Mouse (Mus musculus): ENCODE data around the gene Carm1. TPM values are rescaled to one million over a fixed set of nuclear protein-coding genes. Genes with fewer than 3 reads are reported as not detected.
A peak's percentile ranks its signal among the peaks of the same experiment; 100 is the strongest.
"Not testable (repeated sequence)": the region's sequence is repeated elsewhere in the genome, so short reads cannot be mapped to it uniquely, and the experiment has no call there.

The Carm1 gene
- polyA plus RNA-seq, 1 experiment from 2014 or later, result 54.9 TPM

DNA sequence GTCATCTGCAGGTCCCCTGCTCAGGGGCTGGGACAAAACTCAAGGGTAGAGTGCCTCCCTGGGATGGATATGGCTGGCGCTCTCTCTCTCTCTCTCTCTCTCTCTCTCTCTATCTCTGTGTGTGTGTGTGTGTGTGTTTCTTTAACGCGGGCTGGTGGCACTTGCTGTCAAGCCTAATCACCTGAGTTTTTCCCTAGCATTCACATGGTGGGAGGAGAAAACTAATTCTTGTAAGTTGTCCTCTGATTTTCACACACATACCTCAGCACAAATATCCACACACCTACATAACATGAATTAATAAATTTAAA, 20.1 kb upstream of the Carm1 start:
- ATAC-seq (replicated peaks; ENCODE audit: low FRiP score) (no peak), DNase-seq (ENCODE audit: low spot score) (no peak)
- no peak overlapping the region; the same call in 1 of the 2 replicates for H3K4me2 ChIP-seq
- WGBS, result 75% methylated on average over 3 of the region's 3 CpGs
- no peaks in the 10 kb centered on the region for H3K36me3 ChIP-seq (ENCODE audit: control insufficient read depth, insufficient read depth, low read length)
- 0 out of 2 replicates have a peak, but pooled peaks cover 3% of the 10 kb centered on the region for H3K4me1 ChIP-seq (replicated peaks; ENCODE audit: control insufficient read depth, insufficient read depth, low read length)
- H3K27me3 ChIP-seq (replicated peaks; ENCODE audit: control insufficient read depth, insufficient read depth, low read length), result no peaks in the 10 kb centered on the region
- no peaks in the 10 kb centered on the region for H3K9me3 ChIP-seq (ENCODE audit: control insufficient read depth, low read length)
- no peak overlapping the region for H3K27ac ChIP-seq (ENCODE audit: low read depth, low read length)
- H3K4me3 ChIP-seq (ENCODE audit: low read depth, low read length), result no peak overlapping the region
- H3K9ac ChIP-seq (ENCODE audit: low read depth, low read length), result no peak overlapping the region

DNA sequence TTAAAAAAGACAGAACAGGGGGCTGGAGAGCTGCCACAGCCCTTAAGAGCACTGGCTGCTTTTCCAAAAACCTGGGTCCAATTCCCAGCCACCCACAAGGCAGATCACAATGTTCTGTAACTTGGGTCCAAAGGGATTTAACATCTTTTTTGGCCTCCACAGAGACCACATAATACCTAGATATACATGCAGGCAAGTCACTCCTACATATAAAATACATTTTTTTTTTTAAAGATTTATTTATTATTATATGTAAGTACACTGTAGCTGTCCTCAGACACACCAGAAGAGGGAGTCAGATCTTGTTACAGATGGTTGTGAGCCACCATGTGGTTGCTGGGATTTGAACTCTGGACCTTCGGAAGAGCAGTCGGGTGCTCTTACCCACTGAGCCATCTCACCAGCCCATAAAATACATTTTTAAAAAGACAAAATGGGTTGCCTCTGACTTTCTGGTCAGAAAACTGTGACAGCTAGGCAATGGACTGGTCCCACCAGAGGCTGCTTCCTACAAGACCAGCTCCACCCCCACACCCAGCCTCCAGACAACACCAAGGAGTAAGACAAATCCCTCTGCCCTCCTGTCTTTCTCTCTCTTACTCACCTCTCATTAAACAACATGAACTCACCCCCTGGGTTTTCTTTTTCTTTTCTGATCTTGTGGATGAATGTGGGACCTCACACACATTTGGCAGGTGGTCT, 19.4 kb upstream of the Carm1 start:
- Histone ChIP-seq H3K4me3 (ENCODE audit: low read depth, low read length) (no peak overlapping the region), H3K9me3 (ENCODE audit: control insufficient read depth, low read length) (no peaks in the 10 kb centered on the region), H3K27ac (ENCODE audit: low read depth, low read length) (peak overlapping the region; percentile 25; the same call in 1 of the 2 replicates), H3K36me3 (ENCODE audit: control insufficient read depth, insufficient read depth, low read length) (no peaks in the 10 kb centered on the region), H3K9ac (ENCODE audit: low read depth, low read length) (no peak overlapping the region), H3K27me3 (replicated peaks; ENCODE audit: control insufficient read depth, insufficient read depth, low read length) (no peaks in the 10 kb centered on the region), H3K4me1 (replicated peaks; ENCODE audit: control insufficient read depth, insufficient read depth, low read length) (0 out of 2 replicates have a peak, but pooled peaks cover 3% of the 10 kb centered on the region), H3K4me2 (no peak overlapping the region)
- ATAC-seq (replicated peaks; ENCODE audit: low FRiP score) (no peak), DNase-seq (ENCODE audit: low spot score) (no peak)
- WGBS, result 95% methylated on average over 2 of the region's 2 CpGs

DNA sequence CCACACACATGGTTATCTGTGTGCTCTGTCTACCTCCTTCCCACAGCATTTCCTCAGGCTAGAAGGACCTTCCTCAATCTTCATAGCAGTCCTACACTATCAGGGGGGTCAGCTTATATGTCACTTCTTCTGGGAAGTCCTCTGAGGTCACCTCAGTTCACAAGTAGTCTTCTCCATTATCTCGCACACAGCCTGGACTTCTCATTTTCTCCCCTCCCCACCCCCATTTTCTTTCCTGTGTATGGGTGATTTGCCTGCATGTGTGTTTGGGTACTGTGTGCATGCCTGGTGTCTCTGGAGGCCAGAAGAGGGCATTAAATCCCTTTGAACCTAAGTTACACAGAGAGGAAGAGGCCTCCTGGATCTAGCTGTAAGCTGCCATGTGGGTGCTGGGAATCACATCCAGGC, 18.8 kb upstream of the Carm1 start:
- H3K27ac ChIP-seq (ENCODE audit: low read depth, low read length), result 0 out of 2 replicates have a peak overlapping the region, but pooled peaks have one; percentile 25
- 0 out of 2 replicates have a peak, but pooled peaks cover 3% of the 10 kb centered on the region for H3K4me1 ChIP-seq (replicated peaks; ENCODE audit: control insufficient read depth, insufficient read depth, low read length)
- H3K4me2 ChIP-seq, result no peak overlapping the region
- H3K9ac ChIP-seq (ENCODE audit: low read depth, low read length), result no peak overlapping the region
- H3K27me3 ChIP-seq (replicated peaks; ENCODE audit: control insufficient read depth, insufficient read depth, low read length), result no peaks in the 10 kb centered on the region
- H3K36me3 ChIP-seq (ENCODE audit: control insufficient read depth, insufficient read depth, low read length), result no peaks in the 10 kb centered on the region
- H3K4me3 ChIP-seq (ENCODE audit: low read depth, low read length), result no peak overlapping the region
- no peak for DNase-seq (ENCODE audit: low spot score)
- ATAC-seq (replicated peaks; ENCODE audit: low FRiP score), result peak; percentile 18
- H3K9me3 ChIP-seq (ENCODE audit: control insufficient read depth, low read length), result no peaks in the 10 kb centered on the region
- 30% methylated on average over 1 of the region's 1 CpGs for WGBS

DNA sequence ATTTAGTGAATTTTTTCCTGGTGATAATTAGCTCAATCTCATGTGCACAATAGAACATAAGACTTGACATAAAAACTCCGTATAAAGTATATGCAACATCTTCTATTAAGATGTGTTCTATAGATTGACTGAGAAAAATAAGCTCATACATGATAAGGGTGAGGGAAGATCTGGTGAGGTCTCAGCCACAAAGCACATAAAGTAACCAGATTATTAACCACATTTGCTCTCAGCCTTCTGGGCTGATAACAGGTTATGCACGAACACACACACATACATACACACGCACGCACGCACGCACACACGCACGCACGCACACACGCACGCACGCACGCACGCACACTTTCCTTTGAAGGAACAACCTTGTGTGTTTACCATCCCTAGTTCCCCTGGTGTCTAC, 10.2 kb upstream of the Carm1 start:
- Histone ChIP-seq H3K4me3 (ENCODE audit: low read depth, low read length) (no peak overlapping the region), H3K27ac (ENCODE audit: low read depth, low read length) (no peak overlapping the region), H3K9ac (ENCODE audit: low read depth, low read length) (no peak overlapping the region), H3K36me3 (ENCODE audit: control insufficient read depth, insufficient read depth, low read length) (no peaks in the 10 kb centered on the region), H3K4me2 (no peak overlapping the region), H3K27me3 (replicated peaks; ENCODE audit: control insufficient read depth, insufficient read depth, low read length) (no peaks in the 10 kb centered on the region), H3K4me1 (replicated peaks; ENCODE audit: control insufficient read depth, insufficient read depth, low read length) (peaks cover 6% of the 10 kb centered on the region), H3K9me3 (ENCODE audit: control insufficient read depth, low read length) (no peaks in the 10 kb centered on the region)
- WGBS, result 83% methylated on average over 14 of the region's 14 CpGs
- ATAC-seq (replicated peaks; ENCODE audit: low FRiP score) (no peak), DNase-seq (ENCODE audit: low spot score) (no peak)

DNA sequence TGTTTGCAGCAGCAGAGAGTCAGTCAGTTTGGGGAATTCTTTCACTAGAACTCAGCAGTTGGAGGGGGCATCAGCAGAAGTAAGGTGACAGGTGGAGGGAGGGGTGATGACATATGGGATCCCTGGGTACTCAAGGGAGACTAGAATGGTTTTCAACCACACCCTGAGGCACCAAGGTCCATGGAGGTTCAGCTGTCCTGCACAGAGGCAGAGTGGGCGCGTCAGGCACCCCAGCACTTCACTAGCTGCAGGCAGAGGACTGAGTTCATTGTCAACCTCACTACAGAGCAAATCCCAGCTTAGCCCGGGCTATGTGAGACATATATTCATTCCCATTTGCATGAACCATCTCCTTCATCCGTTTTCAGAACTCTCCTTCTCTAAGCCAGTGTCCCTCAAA, 9.7 kb upstream of the Carm1 start:
- ATAC-seq (replicated peaks; ENCODE audit: low FRiP score) (no peak), DNase-seq (ENCODE audit: low spot score) (no peak)
- Histone ChIP-seq H3K36me3 (ENCODE audit: control insufficient read depth, insufficient read depth, low read length) (no peaks in the 10 kb centered on the region), H3K9ac (ENCODE audit: low read depth, low read length) (no peak overlapping the region), H3K27ac (ENCODE audit: low read depth, low read length) (no peak overlapping the region), H3K4me3 (ENCODE audit: low read depth, low read length) (no peak overlapping the region), H3K4me1 (replicated peaks; ENCODE audit: control insufficient read depth, insufficient read depth, low read length) (peaks cover 6% of the 10 kb centered on the region), H3K4me2 (no peak overlapping the region), H3K9me3 (ENCODE audit: control insufficient read depth, low read length) (no peaks in the 10 kb centered on the region), H3K27me3 (replicated peaks; ENCODE audit: control insufficient read depth, insufficient read depth, low read length) (no peaks in the 10 kb centered on the region)
- WGBS, result 70% methylated on average over 4 of the region's 4 CpGs

DNA sequence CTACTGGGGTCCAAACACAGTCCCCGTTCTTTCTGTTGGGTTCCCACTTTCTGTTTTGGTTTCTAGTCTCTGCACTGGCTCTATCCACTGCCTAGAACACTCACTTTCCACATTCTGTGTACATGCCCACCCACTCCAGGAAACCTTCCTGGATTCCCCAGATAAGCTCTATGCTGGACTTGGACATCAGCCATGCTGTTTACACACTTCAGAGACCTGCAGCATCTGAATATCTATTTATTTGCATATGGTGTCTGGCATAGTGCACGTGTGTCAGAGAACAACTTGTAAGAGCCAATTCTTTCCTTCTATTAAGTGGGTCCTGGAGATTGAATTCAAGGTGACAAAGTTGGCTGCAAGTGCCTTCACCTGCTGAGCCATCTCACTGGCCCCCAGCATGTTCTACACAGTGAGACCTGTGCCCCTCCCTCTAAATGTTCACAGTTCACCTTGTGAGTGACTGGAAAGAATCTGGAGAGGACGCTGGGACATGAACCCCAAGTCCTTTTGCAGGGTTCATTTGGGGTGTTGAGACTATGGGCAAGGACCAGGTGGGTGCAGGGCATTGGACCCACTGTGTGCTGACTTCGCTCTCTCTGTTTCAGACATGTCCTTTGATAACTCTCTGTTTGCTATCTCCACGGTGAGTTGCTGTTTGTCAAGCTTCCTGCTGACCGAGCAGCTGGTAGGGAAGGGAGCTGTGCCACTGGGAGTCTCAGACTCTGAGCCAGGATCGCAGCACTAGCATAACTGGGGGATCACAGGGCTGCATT, 6.5 kb upstream of the Carm1 start:
- WGBS, result 62% methylated on average over 7 of the region's 7 CpGs
- ATAC-seq (replicated peaks; ENCODE audit: low FRiP score), result no peak
- no peaks in the 10 kb centered on the region for H3K27me3 ChIP-seq (replicated peaks; ENCODE audit: control insufficient read depth, insufficient read depth, low read length)

DNA sequence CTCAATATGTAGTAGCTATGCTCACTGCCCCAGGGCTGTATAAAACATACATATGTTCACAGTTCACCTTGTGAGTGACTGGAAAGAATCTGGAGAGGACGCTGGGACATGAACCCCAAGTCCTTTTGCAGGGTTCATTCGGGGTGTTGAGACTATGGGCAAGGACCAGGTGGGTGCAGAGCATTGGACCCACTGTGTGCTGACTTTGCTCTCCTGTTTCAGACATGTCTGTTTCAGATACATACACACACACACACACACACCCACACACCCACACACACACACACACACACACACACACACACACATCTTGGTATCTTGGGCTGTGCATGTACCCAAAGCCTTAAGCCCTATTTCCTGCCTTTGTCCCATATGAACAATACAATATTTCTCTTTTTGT, 4.7 kb upstream of the Carm1 start:
- not testable (repeated sequence) for H3K27me3 ChIP-seq (replicated peaks; ENCODE audit: control insufficient read depth, insufficient read depth, low read length); H3K9me3 ChIP-seq (ENCODE audit: control insufficient read depth, low read length); H3K9ac ChIP-seq (ENCODE audit: low read depth, low read length); ATAC-seq (replicated peaks; ENCODE audit: low FRiP score); H3K36me3 ChIP-seq (ENCODE audit: control insufficient read depth, insufficient read depth, low read length); H3K4me1 ChIP-seq (replicated peaks; ENCODE audit: control insufficient read depth, insufficient read depth, low read length); H3K4me3 ChIP-seq (ENCODE audit: low read depth, low read length); DNase-seq (ENCODE audit: low spot score); H3K27ac ChIP-seq (ENCODE audit: low read depth, low read length); H3K4me2 ChIP-seq
- WGBS, result 83% methylated on average over 2 of the region's 2 CpGs

More for the DNA sequence above, 6.5 kb upstream of the Carm1 start:
- Histone ChIP-seq H3K4me3 (ENCODE audit: low read depth, low read length) (no peak overlapping the region), H3K4me1 (replicated peaks; ENCODE audit: control insufficient read depth, insufficient read depth, low read length) (peaks cover 6% of the 10 kb centered on the region), H3K27ac (ENCODE audit: low read depth, low read length) (no peak overlapping the region), H3K9me3 (ENCODE audit: control insufficient read depth, low read length) (no peaks in the 10 kb centered on the region), H3K4me2 (no peak overlapping the region), H3K9ac (ENCODE audit: low read depth, low read length) (no peak overlapping the region; the same call in 1 of the 2 replicates), H3K36me3 (ENCODE audit: control insufficient read depth, insufficient read depth, low read length) (no peaks in the 10 kb centered on the region)
- DNase-seq (ENCODE audit: low spot score), result no peak

DNA sequence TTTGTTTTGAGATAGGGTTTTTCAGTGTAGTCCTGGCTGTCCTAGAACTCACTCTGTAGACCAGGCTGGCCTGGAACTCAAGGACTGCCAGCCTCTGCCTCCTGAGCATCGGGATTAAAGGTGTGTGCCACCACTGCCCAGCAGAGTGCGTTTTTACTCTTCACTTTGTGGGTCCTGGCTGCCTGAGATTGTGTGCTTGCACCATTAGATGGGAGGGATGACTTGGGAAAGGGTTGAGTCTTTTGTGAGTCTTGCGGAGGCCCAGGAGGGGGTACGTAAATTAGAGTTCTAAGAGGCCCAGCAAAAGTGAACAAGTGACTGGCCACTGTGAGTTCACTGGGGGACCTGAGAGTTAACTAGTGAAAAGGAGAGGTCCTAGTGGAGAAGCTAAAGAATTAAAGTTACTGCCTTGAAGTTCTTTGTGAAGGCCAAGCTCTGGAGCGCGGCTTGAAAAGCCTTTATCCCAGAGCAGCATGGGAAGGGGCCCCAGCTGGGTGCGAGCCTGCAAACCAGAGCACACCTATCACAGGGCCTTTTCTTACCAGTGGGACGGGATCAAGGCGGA, 1.3 kb upstream of the Carm1 start:
- Histone ChIP-seq H3K4me3 (ENCODE audit: low read depth, low read length) (peak overlapping the region; percentile 88), H3K9me3 (ENCODE audit: control insufficient read depth, low read length) (no peaks in the 10 kb centered on the region), H3K36me3 (ENCODE audit: control insufficient read depth, insufficient read depth, low read length) (no peaks in the 10 kb centered on the region; the same call in 1 of the 2 replicates), H3K9ac (ENCODE audit: low read depth, low read length) (peak overlapping the region; percentile 59), H3K4me2 (peak overlapping the region; percentile 64), H3K4me1 (replicated peaks; ENCODE audit: control insufficient read depth, insufficient read depth, low read length) (peaks cover 11% of the 10 kb centered on the region), H3K27ac (ENCODE audit: low read depth, low read length) (peak overlapping the region; percentile 81), H3K27me3 (replicated peaks; ENCODE audit: control insufficient read depth, insufficient read depth, low read length) (no peaks in the 10 kb centered on the region)
- WGBS, result 16% methylated on average over 9 of the region's 9 CpGs
- DNase-seq (ENCODE audit: low spot score) (no peak), ATAC-seq (replicated peaks; ENCODE audit: low FRiP score) (peak; percentile 75)
